Mouse (Mus musculus) stomach, embryonic 16.5 days (tissue): ENCODE data around the gene S100a5. TPM values are rescaled to one million over a fixed set of nuclear protein-coding genes. Genes with fewer than 3 reads are reported as not detected.

ENCODE experiments used
- ATAC-seq: fragments of 200-750 bp; cut with Nextera tagmentation; 2 replicates; pipeline ENCODE4 v1.8.0; 2017; ENCODE audit warnings: moderate number of reproducible peaks, moderate TSS enrichment; ENCODE audit not compliant: insufficient read depth, low FRiP score
- H3K27ac ChIP-seq: fragments of 300-500 bp; sonication (generic); 2 replicates; pipeline ENCODE4 v1.5.1; 2014; ENCODE audit warnings: low read length
- H3K27me3 ChIP-seq: fragments of 300-500 bp; sonication (generic); 2 replicates; pipeline ENCODE4 v1.6.1; 2014; ENCODE audit warnings: low read length, control low read depth, mixed read lengths; ENCODE audit not compliant: control insufficient read depth, insufficient read depth
- H3K36me3 ChIP-seq: fragments of 300-500 bp; sonication (generic); 2 replicates; pipeline ENCODE4 v1.6.1; 2014; ENCODE audit warnings: low read length; ENCODE audit not compliant: control insufficient read depth, insufficient read depth
- H3K4me1 ChIP-seq: fragments of 300-500 bp; sonication (generic); 2 replicates; pipeline ENCODE4 v1.6.1; 2014; ENCODE audit warnings: low read length, control low read depth, mixed read lengths; ENCODE audit not compliant: control insufficient read depth, insufficient read depth
- H3K4me2 ChIP-seq: fragments of 300-500 bp; sonication (generic); 2 replicates; pipeline ENCODE4 v1.6.1; 2014; ENCODE audit warnings: low read depth, low read length, mixed read lengths
- H3K4me3 ChIP-seq: fragments of 300-500 bp; sonication (generic); replicated peaks from 2 replicates; pipeline ENCODE4 v1.5.1; 2014; ENCODE audit warnings: mild to moderate bottlenecking, low read length
- H3K9ac ChIP-seq: fragments of 300-500 bp; sonication (generic); 2 replicates; pipeline ENCODE4 v1.6.1; 2014; ENCODE audit warnings: low read length
- H3K9me3 ChIP-seq: fragments of 300-500 bp; sonication (generic); replicated peaks from 2 replicates; pipeline ENCODE4 v1.6.1; 2016; ENCODE audit warnings: low read length, control low read depth; ENCODE audit not compliant: control insufficient read depth
- WGBS: fragments of 180-500 bp; shearing (Covaris S2); extraction: QIAGEN DNeasy Blood & Tissue Kit; methylation state at CpG from one replicate; pipeline ENCODE4 v1.1.7; 2014; 5-methylcytosine and 5-hydroxymethylcytosine counted together
- polyA plus RNA-seq: library from polyadenylated mRNA; unstranded; fragments of >200 nt; fragmentation: Nextera tagmentation; extraction: Ambion mirVana; gene quantifications from 2 replicates; pipeline ENCODE4 v1.2.1, GENCODE M21; 2015

The S100a5 gene
- polyA plus RNA-seq, 1 experiment from 2014 or later: 4.5 TPM

- Histone ChIP-seq H3K27ac (peak overlapping the region; percentile 95), H3K27me3 (no peaks in the 10 kb centered on the region), H3K36me3 (no peaks in the 10 kb centered on the region), H3K9ac (peak overlapping the region; percentile 23; the same call in 1 of the 2 replicates), H3K4me2 (peak overlapping the region; percentile 7; the same call in 1 of the 2 replicates), H3K9me3 (no peaks in the 10 kb centered on the region), H3K4me1 (peaks cover 22% of the 10 kb centered on the region), H3K4me3 (peak overlapping the region; percentile 2; the same call in 1 of the 2 replicates)
- peak; percentile 71 for ATAC-seq
- 39% methylated on average over 9 of the region's 9 CpGs for WGBS
Measured at GRCm38 (mm10) chr3:90626266-90627021, 18.1 kb downstream of the S100a5 start.

DNA sequence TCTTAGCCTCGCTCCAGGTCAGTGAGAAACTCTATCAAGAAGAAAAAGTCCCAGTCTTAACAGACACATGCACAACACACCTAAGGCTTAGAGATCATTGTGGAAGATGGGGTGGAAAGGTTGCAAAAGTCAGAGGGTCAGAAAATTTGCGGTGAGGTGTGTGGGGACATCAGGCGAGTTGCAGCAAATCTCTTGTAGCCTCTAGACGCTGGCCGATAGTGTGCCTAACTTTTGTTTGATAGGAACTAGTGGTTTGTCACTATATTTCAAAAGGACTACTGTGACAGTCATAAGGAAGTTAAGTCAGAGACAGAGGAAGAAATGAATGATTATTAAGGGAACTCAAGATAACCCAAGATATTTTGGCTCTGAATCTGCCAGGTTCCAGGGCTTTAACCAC lies 19.0 kb downstream of the S100a5 start:
- peak overlapping the region; percentile 94 for H3K27ac ChIP-seq
- H3K4me2 ChIP-seq: peak overlapping the region; percentile 7; the same call in 1 of the 2 replicates
- no peaks in the 10 kb centered on the region for H3K27me3 ChIP-seq
- 80% methylated on average over 5 of the region's 5 CpGs for WGBS
- no peaks in the 10 kb centered on the region for H3K36me3 ChIP-seq
- peak overlapping the region; percentile 44; the same call in 1 of the 2 replicates for H3K9ac ChIP-seq
- peaks cover 22% of the 10 kb centered on the region for H3K4me1 ChIP-seq
- no peak for ATAC-seq
- no peaks in the 10 kb centered on the region for H3K9me3 ChIP-seq
- H3K4me3 ChIP-seq: no peak overlapping the region

- Histone ChIP-seq H3K4me2 (no peak overlapping the region), H3K36me3 (no peaks in the 10 kb centered on the region), H3K27me3 (no peaks in the 10 kb centered on the region), H3K4me1 (peaks cover 22% of the 10 kb centered on the region), H3K9ac (no peak overlapping the region), H3K9me3 (no peaks in the 10 kb centered on the region), H3K4me3 (no peak overlapping the region), H3K27ac (0 out of 2 replicates have a peak overlapping the region, but pooled peaks have one; percentile 94)
- WGBS: 59% methylated on average over 4 of the region's 4 CpGs
- no peak for ATAC-seq
Measured at GRCm38 (mm10) chr3:90627807-90628206, 19.5 kb downstream of the S100a5 start.

DNA sequence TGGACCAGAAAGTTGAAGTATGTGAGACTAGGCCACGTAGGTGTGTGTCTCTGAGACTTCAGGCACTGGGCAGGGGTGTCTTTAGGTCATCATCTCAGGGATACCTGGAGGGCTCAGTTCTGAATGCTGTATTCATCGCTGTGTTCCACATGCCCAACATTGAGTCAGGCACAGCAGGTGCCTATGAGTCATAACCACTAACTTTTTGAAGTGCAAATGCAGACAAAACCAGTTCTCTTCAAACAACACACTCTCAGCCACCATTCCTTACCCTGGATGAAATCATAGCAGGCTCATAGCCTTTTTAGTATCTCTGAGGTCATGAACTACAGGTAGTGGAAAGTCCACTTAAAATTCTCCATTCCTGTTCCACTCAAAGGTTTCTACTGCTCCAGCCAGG lies 21.0 kb downstream of the S100a5 start:
- Histone ChIP-seq H3K4me1 (peaks cover 8% of the 10 kb centered on the region), H3K36me3 (no peaks in the 10 kb centered on the region), H3K27ac (peak overlapping the region; percentile 30; the same call in 1 of the 2 replicates), H3K9ac (no peak overlapping the region), H3K9me3 (no peaks in the 10 kb centered on the region), H3K4me2 (no peak overlapping the region), H3K27me3 (no peaks in the 10 kb centered on the region), H3K4me3 (no peak overlapping the region)
- peak; percentile 38 for ATAC-seq
- 72% methylated on average over 2 of the region's 2 CpGs for WGBS

DNA sequence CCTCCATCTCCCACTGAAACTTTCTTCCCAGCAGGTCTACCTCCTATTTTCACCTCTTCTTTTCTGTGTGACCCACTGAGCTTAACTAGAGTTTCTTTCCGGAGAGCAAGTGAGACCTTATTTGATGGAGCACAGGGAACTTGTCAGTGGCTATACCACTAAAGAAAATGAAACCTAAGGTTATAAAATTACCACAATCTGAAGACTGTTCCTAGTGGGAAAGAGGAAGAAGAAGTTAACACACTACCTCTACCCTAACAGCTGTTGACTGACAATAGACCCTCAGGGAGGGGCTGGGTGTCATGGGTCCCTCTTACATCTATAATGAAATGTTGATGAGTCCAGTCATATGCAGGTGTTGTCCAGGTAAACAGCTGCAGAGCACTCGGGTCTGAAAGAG lies 23.7 kb downstream of the S100a5 start:
- Histone ChIP-seq H3K9me3 (no peaks in the 10 kb centered on the region), H3K36me3 (no peaks in the 10 kb centered on the region), H3K9ac (no peak overlapping the region), H3K4me1 (no peaks in the 10 kb centered on the region; the same call in 1 of the 2 replicates), H3K27ac (no peak overlapping the region), H3K4me2 (no peak overlapping the region), H3K27me3 (no peaks in the 10 kb centered on the region), H3K4me3 (no peak overlapping the region)
- no peak for ATAC-seq
- WGBS: 78% methylated on average over 2 of the region's 2 CpGs

DNA sequence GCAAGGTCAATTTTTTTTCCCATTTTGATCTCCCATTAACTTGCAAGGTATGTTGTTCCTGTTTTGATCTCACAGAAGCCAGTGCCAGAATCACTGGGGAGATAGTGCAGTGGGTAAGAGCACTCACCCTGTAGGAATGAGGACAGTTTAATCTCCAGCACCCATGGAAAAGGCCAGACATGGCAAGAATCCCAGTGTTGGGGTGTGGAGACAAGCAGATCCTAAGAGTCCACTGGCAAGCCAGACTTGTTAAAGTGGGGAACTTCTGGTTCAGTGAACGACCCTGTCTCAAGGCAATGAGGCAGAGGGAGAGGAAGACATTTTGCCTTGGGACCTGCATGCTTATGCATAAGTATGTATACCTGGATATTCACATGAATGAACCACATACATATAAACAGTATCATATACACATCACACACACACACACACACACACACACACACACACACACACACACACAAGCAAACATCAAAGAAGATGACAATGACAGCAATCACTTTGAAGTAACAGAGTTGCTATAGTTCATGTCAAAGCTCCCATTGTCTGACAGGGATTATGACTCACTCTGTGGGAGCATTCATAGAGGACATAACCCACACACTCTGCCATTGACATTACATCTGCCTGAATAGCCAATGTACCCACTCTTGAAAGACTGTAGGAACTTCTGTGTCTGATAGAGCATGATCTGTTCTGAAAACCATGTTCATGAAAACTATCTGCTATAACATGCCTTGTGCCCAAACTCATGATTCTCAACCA lies 30.4 kb downstream of the S100a5 start:
- 33% methylated on average over 1 of the region's 1 CpGs for WGBS
- Histone ChIP-seq H3K27me3 (no peaks in the 10 kb centered on the region), H3K9ac (no peak overlapping the region), H3K4me1 (no peaks in the 10 kb centered on the region), H3K27ac (no peak overlapping the region), H3K4me2 (no peak overlapping the region), H3K36me3 (no peaks in the 10 kb centered on the region), H3K4me3 (no peak overlapping the region), H3K9me3 (no peaks in the 10 kb centered on the region)
- ATAC-seq: no peak

DNA sequence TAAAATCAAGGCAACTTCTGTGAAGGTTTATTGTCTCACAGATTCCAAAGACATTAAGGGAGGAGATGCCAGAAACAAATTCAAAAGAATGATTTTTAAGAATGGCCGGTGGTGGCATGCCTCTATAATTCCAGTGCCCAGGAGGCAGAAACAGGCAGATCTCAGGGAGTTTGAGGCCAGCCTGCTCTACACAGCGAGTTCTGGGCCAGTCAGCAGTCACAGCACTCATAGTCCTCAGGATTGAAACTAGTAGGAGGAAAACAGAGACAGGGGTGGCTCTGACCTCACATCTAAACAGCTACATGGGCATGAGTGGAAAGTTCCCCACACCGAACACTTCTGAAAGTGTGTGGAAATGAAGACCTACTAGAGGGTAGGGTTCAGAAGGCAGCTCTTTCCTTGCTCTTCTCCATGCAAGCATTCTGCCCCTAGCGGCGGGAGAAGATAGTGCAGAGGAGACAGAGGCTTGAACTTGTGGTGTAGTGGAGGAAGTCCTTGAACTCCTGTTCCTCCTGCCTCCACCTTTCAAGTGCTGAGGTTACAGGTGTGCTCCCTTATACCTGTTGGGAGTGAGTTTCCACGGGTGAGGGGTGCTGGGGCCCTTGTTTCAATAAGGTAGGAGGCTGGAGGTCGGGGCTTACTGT lies 31.3 kb downstream of the S100a5 start:
- Histone ChIP-seq H3K9me3 (no peaks in the 10 kb centered on the region), H3K27me3 (no peaks in the 10 kb centered on the region), H3K9ac (no peak overlapping the region), H3K27ac (no peak overlapping the region), H3K4me2 (no peak overlapping the region), H3K36me3 (no peaks in the 10 kb centered on the region), H3K4me1 (no peaks in the 10 kb centered on the region), H3K4me3 (no peak overlapping the region)
- no peak for ATAC-seq
- 53% methylated on average over 7 of the region's 7 CpGs for WGBS

DNA sequence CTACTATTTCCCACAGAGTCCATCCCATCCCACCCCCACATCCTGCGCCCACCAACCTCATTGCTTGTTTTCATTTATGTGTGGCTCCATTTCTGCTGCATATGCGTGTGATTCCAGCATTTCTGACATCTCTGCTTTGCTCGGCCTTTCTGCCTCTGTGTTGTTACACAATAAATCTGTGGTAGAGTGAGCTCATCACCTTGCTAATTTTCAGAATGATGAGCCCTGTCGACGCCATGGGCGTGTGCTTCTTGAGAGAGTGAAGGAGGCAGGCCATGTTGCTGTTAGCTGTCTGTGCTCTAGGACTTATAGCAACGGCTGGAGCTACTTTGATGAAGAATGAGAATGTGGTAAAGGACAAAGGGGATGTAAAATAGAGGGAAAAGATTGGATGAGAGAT lies 32.7 kb downstream of the S100a5 start:
- Histone ChIP-seq H3K4me2 (no peak overlapping the region), H3K27me3 (no peaks in the 10 kb centered on the region), H3K27ac (no peak overlapping the region), H3K9me3 (no peaks in the 10 kb centered on the region), H3K9ac (no peak overlapping the region), H3K4me1 (no peaks in the 10 kb centered on the region), H3K4me3 (no peak overlapping the region), H3K36me3 (no peaks in the 10 kb centered on the region)
- ATAC-seq: no peak
- 79% methylated on average over 7 of the region's 7 CpGs for WGBS

- H3K4me2 ChIP-seq: no peak overlapping the region
- H3K36me3 ChIP-seq: no peaks in the 10 kb centered on the region
- no peaks in the 10 kb centered on the region for H3K27me3 ChIP-seq
- no peak overlapping the region for H3K27ac ChIP-seq
- 54% methylated on average over 3 of the region's 3 CpGs for WGBS
- H3K4me1 ChIP-seq: no peaks in the 10 kb centered on the region
- no peaks in the 10 kb centered on the region for H3K9me3 ChIP-seq
- H3K9ac ChIP-seq: no peak overlapping the region
- ATAC-seq: no peak
- no peak overlapping the region for H3K4me3 ChIP-seq
Measured at GRCm38 (mm10) chr3:90644220-90644619, 35.9 kb downstream of the S100a5 start.
